Mouse (Mus musculus) neutrophil, adult 65 days (primary cell): Measurements from ENCODE around the gene Gm3573. TPM values are rescaled to one million over a fixed set of nuclear protein-coding genes. Genes with fewer than 3 reads are reported as not detected.

Source experiments
- total RNA-seq: library from RNA; stranded (reverse); gene quantifications from 2 replicates; pipeline ENCODE4 v1.2.4, GENCODE M21; 2023

The Gm3573 gene
- not detected in 2 replicates for total RNA-seq

DNA sequence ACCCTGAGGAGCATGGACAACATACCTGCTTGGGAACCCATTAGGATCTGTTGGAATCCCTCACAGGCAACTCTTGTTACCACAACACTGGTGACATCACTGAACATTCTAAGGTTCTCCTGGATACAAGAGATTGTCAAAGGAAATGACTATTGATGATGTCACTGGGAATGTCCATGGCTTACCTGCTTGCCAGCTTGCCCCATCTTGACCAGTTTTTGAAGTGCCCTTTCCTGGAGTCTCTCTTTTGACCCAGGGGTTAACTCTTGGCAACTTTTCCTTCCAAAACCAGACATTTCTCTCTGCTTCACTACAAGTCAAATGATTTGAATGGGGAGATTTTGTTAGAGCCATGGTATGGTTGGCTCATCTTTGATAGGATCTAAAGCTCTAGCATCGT, at the start of gene Gm3573:
TSS of gene Gm3573 (minus strand) at position 101 of the 400 bp plus-strand sequence.

GRCm38 (mm10) chr14:42162522-42162921, 28.1 kb downstream of the Gm3573 start, which contains the start of gene Gm17027:
Gene Gm17027 (minus strand): TSS chr14:42162622.

Other genes starting within 250 kb of the Gm3573 start
- gene 1700024B05Rik, start 246.8 kb downstream of the Gm3573 start, total RNA-seq, result not detected in 2 replicates
- not detected in 2 replicates for gene Gm6401, start 222.9 kb downstream of the Gm3573 start, total RNA-seq
- not detected in 2 replicates for gene Gm3543, start 207.5 kb downstream of the Gm3573 start, total RNA-seq
- gene Gm7951, start 73.4 kb downstream of the Gm3573 start, total RNA-seq, result not detected in 2 replicates
- gene Gm17027, start 28.2 kb downstream of the Gm3573 start, total RNA-seq, result not detected in 2 replicates
- not detected in 2 replicates for gene Gm17026, start 69.3 kb upstream of the Gm3573 start, total RNA-seq
- not detected in 2 replicates for gene Gm9611, start 106.6 kb upstream of the Gm3573 start, total RNA-seq
- gene Gm7995, start 119.4 kb upstream of the Gm3573 start, total RNA-seq, result not detected in 2 replicates
- gene Gm8005, start 248.9 kb upstream of the Gm3573 start, total RNA-seq, result not detected in 2 replicates